Mouse (Mus musculus) embryonic fibroblast, embryonic 13.5 days (primary cell): Measurements from ENCODE around the gene Olfr644.

Source experiments
- CTCF ChIP-seq: IDR thresholded peaks from 2 replicates; pipeline ENCODE4 v1.5.1; 2011; ENCODE audit warnings: mild to moderate bottlenecking, control low read depth, low read length, moderate library complexity, borderline replicate concordance; ENCODE audit not compliant: insufficient read depth
- POLR2A ChIP-seq: IDR thresholded peaks from 2 replicates; pipeline ENCODE4 v1.6.1; 2011; ENCODE audit warnings: low read depth, mild to moderate bottlenecking, control low read depth, low read length, moderate library complexity

- no peak for TF ChIP-seq CTCF
- TF ChIP-seq POLR2A, result no peak
Measured at GRCm38 (mm10) chr7:104035145-104035544, 36.5 kb downstream of the Olfr644 start, which contains the start of gene Olfr641.
